Mouse (Mus musculus): Measurements from ENCODE around the gene Scyl3.

Scyl3 gene

DNA sequence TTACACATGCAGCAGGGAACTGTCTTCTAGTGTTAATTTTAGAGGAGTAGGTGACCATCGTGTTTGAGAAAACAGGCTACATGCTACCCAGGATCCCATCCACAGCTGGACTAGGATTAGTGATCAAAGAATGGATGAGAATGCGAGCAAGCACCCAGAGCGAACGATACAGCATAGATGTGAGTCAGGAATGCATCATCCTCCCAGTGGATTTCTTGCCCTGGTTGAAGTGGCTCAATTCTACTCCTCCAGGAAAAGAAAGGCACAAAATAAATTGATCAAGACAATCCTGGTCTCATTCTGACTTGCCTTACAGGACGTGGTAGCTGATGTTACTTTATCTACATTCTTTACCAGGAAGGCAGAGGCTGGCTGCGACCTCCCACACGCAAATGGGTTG is at the start of gene Scyl3:
Scyl3 (plus strand) TSS at position 255 of the 400 bp plus-strand sequence.
- DNase-seq (ENCODE audit: low spot score in 2 of 2): no peak

DNA sequence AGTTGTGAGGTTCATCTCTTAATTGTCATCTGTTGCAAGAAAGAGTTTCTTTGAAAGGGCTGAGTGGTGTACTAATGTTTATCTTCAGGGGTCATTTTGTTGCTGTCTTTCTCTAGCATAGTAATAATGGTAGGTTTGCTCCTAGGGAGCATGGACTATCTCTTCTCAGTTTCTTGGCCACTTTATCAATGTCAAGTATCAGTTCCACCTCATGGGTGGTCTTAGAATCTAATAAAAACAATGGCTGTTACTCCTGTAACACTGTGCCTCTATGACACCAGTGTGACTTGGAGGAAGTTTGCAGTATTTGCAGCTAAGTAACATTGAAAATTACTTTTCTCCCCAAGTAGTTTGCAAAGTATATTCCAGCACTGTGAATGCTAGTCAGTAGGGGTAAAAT is 39.3 kb upstream of the Scyl3 start:
- no peak for DNase-seq (ENCODE audit: low spot score in 2 of 2)

DNA sequence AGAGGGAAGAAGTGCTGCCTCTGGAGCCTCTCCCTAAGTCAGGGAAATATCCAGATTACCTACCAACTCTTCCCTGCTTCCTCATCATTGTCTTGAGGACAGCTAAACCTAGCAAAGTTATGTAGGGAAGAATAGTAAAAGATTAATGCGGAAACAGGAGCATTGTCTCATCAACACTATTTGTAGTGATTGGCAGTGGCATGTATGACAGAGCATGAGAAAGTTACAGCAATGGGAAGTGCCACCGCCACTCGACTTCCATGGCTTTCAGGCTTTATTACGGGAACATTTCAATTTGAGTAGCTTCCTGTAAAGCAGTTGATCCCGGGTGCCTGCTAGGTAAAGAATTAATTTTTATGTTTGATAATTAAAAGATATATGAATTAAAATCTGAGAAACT is 35.6 kb upstream of the Scyl3 start:
- no peak for DNase-seq (ENCODE audit: low spot score in 2 of 2)

DNA sequence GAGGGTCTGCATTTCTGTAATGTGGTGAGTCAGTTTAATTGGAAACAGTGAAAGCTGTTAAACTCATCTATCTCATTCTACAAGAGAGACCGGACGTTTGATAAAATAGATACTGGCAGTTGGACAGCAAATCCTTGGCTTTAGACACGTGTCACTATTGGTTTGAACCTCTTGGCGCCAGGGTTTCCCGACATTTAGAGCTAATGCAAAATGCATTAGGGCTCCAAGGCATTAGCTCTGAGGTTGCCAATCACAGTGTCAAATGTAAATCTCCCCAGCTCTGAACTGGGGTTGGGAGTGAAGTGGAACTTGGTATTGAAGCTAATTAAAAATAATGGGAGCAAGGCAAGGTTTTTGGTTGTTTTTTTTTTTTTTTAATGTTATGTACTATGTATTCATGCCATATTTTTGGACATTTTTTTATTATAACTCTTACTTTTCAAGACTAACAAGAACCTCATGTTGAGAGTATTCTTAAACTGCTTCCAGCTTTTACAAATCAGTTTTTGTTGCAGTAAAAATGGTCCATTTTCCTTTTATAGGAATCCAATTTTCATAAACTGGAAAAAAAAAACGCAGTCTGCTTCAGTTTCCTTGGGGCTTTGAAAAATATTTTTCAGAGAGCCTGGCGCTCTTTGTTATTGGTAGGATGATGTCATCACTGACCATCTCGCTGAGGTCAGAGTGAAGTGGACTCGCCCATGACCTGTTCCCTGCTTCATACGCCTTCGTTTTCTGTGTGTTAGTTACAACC is 34.9 kb upstream of the Scyl3 start:
- DNase-seq (ENCODE audit: low spot score in 2 of 2): no peak

DNA sequence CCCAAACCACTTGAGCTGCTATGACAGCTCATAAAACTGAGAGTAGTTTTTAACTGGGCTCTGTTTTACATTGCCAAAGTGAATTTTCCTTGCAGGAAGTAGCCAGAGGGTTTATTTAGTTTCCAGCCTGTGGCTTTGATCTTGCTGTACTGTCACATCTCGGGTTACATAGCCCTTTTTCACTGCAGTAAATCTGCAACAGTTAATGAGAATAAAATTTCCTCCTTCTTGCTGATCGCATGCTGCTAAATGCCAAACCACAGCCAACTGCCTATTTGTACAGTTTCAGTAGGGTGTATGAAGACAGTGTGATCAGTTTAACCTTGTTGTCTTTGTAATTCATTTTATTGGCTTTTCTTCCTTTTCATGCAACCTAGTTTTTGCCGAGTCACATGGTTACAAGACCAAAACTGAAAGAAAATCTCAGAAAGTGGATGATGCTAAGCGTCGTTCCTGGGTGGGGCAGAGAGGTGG is 30.6 kb upstream of the Scyl3 start:
- no peak for DNase-seq (ENCODE audit: low spot score in 2 of 2)

DNA sequence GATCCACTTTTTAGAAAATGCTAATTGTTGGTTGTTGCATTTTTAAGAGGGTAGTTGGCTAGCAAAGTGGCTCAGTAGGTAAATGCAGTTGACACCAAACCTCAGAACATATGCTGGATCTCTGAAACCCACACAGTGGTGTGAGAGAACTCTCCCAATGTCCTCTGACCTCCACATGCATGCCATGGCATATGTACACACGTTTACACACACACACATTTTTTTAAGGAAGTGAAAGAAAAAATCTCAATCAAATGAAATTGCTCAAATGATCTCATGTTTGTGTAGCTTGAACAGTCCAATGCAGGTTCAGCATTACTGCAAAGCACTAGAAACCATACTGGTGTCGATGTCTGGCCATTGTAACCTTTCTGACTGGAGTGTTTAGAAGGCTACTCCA is 29.3 kb upstream of the Scyl3 start:
- DNase-seq (ENCODE audit: low spot score in 2 of 2): no peak

DNA sequence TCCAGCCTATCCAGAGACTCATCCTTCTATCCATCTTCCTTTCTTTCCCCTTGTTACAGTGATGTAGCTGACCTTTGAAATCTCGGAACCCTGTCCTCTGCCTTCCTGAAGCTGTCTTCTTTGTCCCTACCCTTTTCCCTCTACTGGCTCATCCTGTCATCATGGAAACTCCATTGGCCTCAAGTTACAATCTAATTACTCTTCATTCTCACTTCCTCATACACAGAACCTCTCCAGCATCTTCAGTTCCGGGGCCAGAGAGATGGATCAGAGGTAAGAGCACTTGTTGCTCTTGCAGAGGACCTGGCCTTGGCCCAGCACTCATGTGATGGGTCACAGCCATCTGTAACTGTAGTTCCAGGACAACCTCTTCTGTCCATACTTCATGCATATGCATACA is 28.7 kb upstream of the Scyl3 start:
- no peak for DNase-seq (ENCODE audit: low spot score in 2 of 2)

DNA sequence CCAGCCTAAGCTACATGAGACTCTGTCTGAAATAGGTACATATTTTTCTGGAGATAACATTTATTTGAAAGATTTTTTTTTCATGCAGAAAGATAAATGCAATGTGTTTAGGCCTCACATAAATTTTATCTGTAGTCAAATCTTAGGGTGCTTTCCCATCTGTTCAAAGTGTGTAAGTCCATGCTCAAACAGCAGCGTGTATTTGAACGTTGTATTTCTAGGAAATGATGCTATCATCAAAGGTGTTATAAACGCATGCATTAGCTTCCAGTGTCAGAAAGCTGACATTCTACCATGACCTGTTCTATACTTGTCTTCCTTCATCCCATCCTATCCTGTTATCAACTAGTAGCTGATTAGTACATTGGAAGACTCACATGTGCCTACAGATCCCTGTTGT is 25.5 kb upstream of the Scyl3 start:
- no peak for DNase-seq (ENCODE audit: low spot score in 2 of 2)

DNA sequence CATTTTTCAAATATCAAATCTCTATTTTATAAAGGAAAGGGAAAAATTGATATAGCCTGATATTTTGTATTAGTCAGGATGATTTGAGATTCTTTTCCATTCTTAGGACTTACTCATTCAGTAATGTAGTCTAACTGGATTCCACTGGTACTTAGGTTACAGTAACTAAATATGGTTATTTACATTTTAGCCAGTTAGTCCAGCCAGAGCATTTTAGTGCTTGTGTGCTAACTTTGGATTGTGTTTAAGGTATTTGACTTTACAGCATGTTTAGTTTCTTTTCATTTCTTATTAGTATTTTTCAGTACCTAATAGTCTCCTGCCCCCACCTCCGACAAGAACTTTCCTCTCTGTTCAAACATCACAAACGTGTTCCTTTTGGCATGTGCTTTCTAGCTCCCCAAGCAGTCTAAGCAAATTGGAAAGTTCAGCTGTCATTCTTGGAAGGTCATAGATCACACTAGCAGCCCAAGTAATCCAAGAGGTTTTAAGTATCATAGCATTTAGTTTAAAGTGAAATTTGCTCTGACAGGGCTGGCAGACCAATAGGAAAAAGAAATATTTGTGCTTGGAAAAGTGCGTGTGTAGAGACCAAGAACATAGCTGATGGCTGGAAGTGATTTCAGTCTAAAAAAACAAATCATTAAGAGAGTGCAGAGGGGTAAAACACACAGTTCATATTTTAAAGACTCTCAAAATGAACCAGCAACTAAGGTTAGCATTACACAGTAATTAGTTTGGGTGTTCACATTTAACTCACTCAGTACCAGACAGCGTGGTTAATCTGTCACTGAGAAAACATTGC is 21.7 kb upstream of the Scyl3 start:
- no peak for DNase-seq (ENCODE audit: low spot score in 2 of 2)

DNA sequence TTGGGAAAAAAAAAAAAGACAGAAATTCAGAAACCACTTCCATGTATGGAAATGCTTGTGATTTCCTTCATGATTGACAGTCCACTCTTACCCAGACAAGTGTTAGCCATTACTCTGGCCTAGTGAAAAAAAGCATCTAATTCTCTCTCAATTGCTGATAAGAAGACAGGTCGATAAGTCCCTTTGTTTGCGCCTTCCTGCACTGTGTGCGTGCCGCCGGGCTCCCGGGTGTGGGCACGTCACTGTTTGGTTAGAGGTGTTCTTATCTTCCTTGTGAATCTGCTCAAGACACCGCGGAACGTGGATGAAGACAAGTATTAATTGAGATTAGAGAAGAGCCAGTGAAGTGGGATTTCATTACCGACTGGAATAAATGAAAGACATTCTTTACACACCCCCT is 20.5 kb upstream of the Scyl3 start:
- DNase-seq (ENCODE audit: low spot score in 2 of 2): no peak

DNA sequence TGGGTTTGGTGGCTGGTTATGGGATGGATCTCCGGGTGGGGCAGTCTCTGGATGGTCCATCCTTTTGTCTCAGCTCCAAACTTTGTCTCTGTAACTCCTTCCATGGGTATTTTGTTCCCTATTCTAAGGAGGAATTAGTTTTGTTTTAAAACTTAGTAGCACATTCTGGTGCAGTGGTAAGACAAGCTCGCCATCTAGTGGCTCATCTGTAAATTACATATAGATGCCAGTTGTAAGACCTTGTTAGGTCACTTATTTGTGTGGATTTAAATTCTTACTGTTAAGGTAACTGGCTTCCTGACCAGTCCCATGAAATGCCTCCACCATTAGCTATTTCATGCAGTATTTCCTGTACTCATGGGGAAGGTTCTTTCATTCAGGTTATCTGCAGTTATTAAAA is 18.6 kb upstream of the Scyl3 start:
- DNase-seq (ENCODE audit: low spot score in 2 of 2): no peak

DNA sequence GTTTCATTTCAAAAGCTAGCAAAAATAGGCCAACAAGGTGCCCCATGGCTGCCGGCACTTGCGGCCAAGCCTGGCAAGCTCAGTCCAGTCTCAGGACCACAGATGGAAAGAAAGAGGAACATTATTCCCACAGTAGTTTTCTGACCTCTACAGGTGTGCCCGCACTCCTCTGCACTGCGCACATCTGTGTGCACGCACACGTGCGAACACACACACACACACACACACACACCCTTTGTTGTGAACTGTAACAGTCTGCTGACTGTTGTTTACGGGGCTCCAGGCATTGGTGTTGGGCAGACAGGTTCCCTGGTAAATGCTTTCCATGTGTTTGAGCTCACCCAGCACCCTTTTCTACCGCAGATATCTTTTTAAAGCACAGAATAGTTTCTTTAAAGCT is 18.1 kb upstream of the Scyl3 start:
- no peak for DNase-seq (ENCODE audit: low spot score in 2 of 2)

DNA sequence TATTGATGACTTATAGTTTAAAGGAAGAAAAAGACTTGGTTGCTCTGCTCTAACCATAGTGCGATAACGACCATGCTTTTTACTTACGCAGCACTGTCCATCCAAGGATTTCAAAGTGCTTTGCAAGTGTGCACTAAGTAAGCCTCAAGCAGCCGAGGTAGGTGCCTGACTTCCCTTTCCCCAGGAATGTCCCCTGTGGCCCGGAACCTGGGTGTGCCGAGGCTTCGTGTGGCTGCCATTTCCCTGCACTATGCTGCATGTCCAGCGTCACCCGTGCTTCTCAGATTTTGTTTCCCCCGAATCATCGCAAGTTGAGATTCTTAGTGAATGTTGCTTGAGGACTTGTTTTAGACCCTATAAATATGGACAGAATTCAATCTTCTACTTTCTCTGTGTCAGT is 16.9 kb upstream of the Scyl3 start:
- DNase-seq (ENCODE audit: low spot score in 2 of 2): no peak

DNA sequence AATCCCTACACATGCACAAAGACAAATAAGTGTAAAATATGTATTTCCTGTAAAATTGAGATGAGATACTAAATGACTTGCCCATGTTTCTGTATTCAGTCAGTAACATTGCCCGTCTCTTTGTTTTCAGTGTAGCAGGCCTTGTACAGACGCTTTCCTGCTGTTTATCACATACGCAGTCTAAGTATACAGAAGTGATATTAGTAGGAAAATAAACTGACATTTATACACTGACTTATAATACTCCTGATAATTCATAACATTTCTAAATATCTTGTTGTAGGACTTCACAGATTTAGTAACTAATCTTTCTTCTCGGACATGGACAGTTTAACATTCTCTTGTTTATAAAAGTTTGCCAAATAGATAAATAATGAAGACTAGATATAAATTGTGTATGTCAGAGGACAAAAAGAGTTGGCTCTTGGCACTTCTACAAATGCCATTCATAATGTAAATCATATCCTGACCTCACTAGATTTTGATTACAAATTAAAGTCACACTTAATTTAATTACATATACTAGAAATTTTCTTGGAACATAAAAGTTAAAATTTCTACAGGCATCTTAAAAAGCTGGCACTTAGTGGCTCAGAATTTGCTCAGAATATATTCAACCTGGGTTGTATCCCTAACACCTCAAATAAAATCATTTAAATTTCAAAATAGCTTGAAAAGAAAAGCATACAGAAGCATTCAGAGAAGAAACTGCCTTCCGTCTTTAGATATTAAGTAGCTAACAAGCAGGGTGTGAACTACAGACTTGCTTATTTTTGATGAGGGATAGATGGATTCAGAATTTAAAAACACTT is 11.3 kb upstream of the Scyl3 start:
- DNase-seq (ENCODE audit: low spot score in 2 of 2): no peak

DNA sequence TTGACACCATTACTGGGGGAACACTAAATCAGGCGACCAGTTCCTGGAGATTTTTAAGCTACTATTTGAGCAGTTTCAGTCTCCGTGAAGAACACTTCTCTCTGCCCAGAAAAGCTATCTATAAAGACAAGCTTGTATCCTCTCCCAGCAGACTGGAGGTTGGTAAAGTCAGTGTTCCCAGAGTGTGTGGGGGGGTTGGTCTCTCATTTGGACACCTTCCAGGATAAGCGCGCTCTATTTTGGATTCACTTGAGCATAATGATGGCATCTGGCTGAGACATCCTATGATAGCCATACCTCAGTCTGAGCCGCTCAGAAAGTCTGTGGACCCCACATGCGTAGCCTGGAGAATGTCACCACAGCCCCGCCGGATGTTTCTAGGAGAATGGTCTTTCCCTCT is 4.8 kb upstream of the Scyl3 start:
- DNase-seq (ENCODE audit: low spot score in 2 of 2): no peak

DNA sequence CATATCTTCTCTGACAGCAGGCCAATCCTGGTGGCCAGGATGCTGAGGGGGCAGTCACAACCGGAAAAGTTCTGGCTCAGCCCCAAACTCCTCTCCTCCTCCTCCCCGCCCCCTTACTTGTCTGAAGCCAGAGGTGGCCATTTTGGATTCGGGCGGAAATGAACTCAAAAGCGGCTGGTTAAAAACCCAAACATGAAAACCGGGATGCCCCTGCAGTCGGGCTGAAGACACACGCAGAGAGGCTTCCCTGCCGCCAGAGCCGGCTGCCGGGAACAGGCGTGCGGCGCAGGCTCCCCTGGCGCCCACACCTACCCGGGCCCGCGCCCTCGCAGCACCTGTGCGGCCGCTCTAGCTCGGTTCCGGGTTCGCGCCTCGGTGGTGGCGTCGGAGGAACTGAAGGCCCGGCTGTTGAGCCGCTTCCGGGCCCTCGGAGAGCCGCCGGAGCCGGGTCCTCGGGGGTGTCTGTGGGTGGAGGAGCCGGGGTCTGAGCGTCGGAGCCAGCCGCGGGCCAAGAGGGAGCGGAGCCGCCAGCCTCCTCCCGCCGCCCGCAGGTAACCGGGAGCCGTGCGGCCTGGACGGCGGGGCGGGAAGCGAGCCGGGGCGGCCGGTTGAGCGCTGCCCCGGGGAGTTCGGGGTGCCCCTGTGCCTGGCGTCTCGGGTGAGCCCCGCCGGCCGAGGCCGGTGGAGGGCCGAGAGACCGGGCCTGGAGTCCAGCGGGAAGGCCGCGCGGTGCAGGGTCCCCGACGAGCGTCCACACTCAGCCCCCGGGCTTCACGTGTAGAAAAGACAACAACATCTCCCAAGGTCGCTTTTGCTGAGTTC is 947 bp downstream of the Scyl3 start:
- peak; percentile 79 to 88 for DNase-seq (ENCODE audit: low spot score in 2 of 2)

DNA sequence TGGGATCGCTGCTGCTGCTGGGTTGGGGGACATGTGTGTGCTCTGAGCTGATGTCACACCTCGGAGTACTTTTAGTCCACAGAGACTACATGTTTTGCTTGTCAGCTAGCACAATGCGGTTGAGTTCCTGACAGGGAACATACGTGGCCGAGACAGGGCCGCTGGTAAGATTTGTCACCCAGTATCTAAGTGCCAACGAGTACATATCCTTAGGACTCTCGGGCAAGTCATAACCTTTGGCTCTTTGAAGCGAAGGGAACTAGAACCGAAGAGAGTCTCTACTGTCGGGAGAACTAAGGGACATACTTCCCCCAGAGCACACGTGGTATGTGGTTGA is 1.5 kb downstream of the Scyl3 start:
- DNase-seq (ENCODE audit: low spot score in 2 of 2): no peak

DNA sequence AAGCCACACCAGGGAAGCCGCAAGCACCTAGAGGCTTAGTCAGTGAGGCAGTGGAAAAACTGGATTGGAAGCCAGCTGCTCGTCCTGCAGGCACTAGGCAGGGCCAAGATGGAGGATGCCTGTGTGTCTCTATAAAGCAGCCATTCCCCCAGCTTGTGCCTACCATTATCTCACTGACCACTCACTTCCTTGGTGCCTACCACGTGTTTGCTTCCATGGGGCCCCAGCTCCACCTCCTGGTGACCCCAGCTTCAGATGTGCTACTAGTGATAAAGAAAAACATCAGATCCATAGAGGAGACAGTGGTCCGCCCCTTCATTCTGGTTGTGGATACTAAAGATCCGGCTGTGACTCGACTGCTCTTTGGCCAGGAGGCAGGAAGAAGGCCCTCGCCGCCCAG is 2.9 kb downstream of the Scyl3 start:
- DNase-seq (ENCODE audit: low spot score in 2 of 2): no peak

DNA sequence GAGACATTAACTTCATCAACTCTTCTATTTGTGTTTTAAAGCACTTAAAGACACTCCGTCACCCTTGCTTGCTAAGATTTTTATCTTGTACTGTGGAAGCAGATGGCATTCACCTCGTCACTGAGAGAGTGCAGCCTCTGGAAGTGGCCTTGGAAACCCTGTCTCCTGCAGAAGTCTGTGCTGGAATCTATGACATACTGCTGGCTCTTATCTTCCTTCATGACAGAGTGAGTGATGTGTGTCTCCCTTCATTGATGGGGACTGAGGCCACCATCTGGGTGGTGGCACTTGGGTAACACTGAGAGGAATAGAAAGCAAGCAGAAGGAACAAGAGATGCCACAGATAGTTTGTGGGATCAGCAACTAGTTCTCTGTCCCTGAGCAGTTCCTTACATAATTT is 5.7 kb downstream of the Scyl3 start:
- no peak for DNase-seq (ENCODE audit: low spot score in 2 of 2)

DNA sequence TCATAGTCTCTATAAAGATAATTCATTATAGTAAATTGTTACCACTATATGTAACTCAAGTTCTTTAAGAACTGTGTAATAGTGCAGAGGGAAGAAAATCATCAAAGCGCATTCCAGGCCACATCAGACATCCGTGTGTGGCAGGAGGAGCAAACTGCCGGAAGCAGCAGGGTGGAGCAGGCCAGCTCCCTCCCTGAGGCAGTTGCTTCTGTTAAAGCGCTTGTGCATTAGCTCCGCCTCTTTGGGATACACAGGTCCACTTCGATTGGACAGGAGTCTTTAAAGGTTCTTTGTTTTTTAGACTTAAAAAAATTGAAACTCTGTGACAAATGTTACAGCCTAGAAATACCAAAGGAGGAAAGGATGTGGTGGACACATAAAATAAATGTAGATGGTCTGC is 13.2 kb downstream of the Scyl3 start:
- no peak for DNase-seq (ENCODE audit: low spot score in 2 of 2)

DNA sequence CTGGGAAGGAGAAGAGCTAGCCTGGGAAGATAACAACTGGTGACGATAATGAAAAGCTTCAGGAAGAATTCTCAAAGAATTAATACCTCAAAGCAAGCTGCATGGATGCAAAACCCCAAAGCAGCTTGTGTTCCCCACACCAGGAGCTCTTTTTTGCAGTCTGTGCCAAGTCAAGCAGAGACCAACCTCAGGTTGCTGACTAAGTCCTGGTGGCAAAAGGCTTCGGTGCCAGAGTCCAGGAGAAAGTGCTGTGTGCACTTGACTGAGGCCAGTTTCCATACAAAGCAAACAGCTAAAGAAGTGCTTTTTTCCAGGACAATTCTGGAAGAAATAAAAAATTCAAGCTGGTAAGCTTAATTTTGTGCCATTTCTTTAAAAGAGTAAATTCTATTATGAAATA is 24.5 kb downstream of the Scyl3 start:
- DNase-seq (ENCODE audit: low spot score in 2 of 2): no peak

DNA sequence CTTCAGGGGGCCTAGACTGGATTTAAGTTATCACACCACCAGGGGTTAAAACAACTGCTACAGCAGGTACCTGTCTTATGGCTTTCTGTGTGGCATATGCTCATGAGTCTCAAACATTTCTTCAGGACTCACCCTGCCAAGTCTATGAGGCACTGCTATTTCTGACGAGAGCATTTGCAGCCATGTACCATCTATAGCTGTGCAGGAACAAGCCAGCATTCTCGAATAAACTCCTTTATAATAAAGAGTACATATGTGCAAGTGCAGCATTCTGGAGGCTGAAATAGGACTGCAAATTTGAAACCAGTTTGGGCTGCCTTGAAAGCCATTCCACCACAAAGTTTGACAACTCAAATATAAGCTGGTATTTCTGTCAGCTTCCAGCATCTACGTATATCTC is 29.1 kb downstream of the Scyl3 start:
- DNase-seq (ENCODE audit: low spot score in 2 of 2): no peak
